8 mouse cellular contexts compared by ENCODE assay signal in the genomic region with DNA sequence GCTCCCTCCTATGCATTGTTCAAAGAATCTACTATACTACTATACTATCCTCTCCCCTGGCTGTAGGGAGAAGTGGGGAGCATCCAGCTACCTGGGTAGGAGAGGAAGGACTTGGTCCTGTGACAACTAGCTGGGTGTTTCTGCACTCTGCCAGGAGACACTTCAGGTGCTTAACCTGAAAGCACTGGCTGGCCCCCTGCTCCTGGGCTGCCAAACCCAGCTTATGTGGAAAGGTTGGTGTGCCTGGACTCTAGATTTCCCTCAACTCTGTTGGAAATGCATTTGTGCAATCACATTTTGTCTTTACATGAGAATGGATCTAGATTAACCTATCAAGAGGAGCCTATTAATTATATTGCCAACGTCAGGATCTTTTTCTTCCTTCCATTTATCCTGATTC. TPM values are rescaled to one million over a fixed set of nuclear protein-coding genes. Genes with fewer than 3 reads are reported as not detected.
A peak's percentile ranks its signal among the peaks of the same experiment; 100 is the strongest.
DNase-seq lines count a peak whose midpoint lies in the region; ATAC-seq and TF ChIP-seq lines count a peak whose summit lies in the region.

No protein-coding gene starts in this region.

- WGBS in cerebellum, adult 2 months, result 86% methylated on average over 1 of the region's 1 CpGs
- WGBS in lung, embryonic 16.5 days, result 68% methylated on average over 1 of the region's 1 CpGs
- WGBS in limb, embryonic 14.5 days, result 64% methylated on average over 1 of the region's 1 CpGs
- WGBS in stomach, embryonic 14.5 days, result 63% methylated on average over 1 of the region's 1 CpGs

- ATAC-seq in lung, embryonic 16.5 days (ENCODE audit: low read depth), result no peak
- no peak for ATAC-seq in limb, embryonic 14.5 days (ENCODE audit: low FRiP score, low read depth)
- ATAC-seq in stomach, embryonic 14.5 days (ENCODE audit: insufficient number of reproducible peaks, insufficient read depth, low FRiP score, low read depth), result no peak

- peak overlapping the region; percentile 82; the same call in 1 of the 2 replicates for H3K27ac ChIP-seq in cerebellum, adult 2 months (ENCODE audit: insufficient read depth, low read length)
- peak overlapping the region; percentile 91; the same call in 1 of the 2 replicates for H3K27ac ChIP-seq in lung, embryonic 16.5 days (ENCODE audit: low read length)
- peak overlapping the region; percentile 85; the same call in 1 of the 2 replicates for H3K27ac ChIP-seq in limb, embryonic 14.5 days (replicated peaks; ENCODE audit: low read depth, low read length)
- 0 out of 2 replicates have a peak overlapping the region, but pooled peaks have one; percentile 92 for H3K27ac ChIP-seq in stomach, embryonic 14.5 days (ENCODE audit: low read length)

- no peak for TF ChIP-seq POLR2A in cerebellum, adult 2 months (IDR thresholded peaks at IDR 0.05; ENCODE audit: borderline replicate concordance, insufficient read depth, low read length)
- no peak for TF ChIP-seq POLR2A in limb, embryonic 14.5 days (IDR thresholded peaks at IDR 0.05; ENCODE audit: borderline replicate concordance, extremely low read depth, insufficient read depth, insufficient read length)

- no peaks in the 10 kb centered on the region for H3K9me3 ChIP-seq in lung, embryonic 16.5 days (ENCODE audit: control insufficient read depth, low read length)
- H3K9me3 ChIP-seq in limb, embryonic 14.5 days (ENCODE audit: control insufficient read depth, low read length), result no peaks in the 10 kb centered on the region
- H3K9me3 ChIP-seq in stomach, embryonic 14.5 days (ENCODE audit: control insufficient read depth, low read depth, low read length), result no peaks in the 10 kb centered on the region

- peak overlapping the region; percentile 85 for H3K4me2 ChIP-seq in lung, embryonic 16.5 days (ENCODE audit: low read depth, low read length)
- peak overlapping the region; percentile 88 for H3K4me2 ChIP-seq in limb, embryonic 14.5 days (replicated peaks; ENCODE audit: low read depth, low read length, severe bottlenecking)
- H3K4me2 ChIP-seq in stomach, embryonic 14.5 days (replicated peaks; ENCODE audit: low read depth, low read length), result peak overlapping the region; percentile 79

- H3K9ac ChIP-seq in lung, embryonic 16.5 days (ENCODE audit: low read length), result peak overlapping the region; percentile 92
- peak overlapping the region; percentile 90 for H3K9ac ChIP-seq in limb, embryonic 14.5 days (ENCODE audit: low read depth, low read length, severe bottlenecking)
- no peak overlapping the region; the same call in 1 of the 2 replicates for H3K9ac ChIP-seq in stomach, embryonic 14.5 days (replicated peaks; ENCODE audit: low read depth, low read length)

- DNase-seq in cerebellum, adult 2 months, result no peak
- no peak for DNase-seq in cerebellum, postnatal 14 days
- DNase-seq in lung, postnatal 36 days, result no peak
- DNase-seq in limb, embryonic 14.5 days (ENCODE audit: low spot score), result no peak
- no peak for DNase-seq in T-cell, adult 2 months (ENCODE audit: low spot score)
- DNase-seq in cerebellum, adult 9-10 months, result no peak

- peak overlapping the region; percentile 68 for H3K4me3 ChIP-seq in cerebellum, adult 2 months (replicated peaks; ENCODE audit: insufficient read depth, low read depth, low read length)
- H3K4me3 ChIP-seq in lung, embryonic 16.5 days (ENCODE audit: low read length), result peak overlapping the region; percentile 82; the same call in 1 of the 2 replicates
- H3K4me3 ChIP-seq in limb, embryonic 14.5 days (replicated peaks; ENCODE audit: low read length), result peak overlapping the region; percentile 75
- peak overlapping the region; percentile 75 for H3K4me3 ChIP-seq in stomach, embryonic 14.5 days (ENCODE audit: low read depth, low read length)

- no peaks in the 10 kb centered on the region for H3K27me3 ChIP-seq in cerebellum, adult 2 months (ENCODE audit: control insufficient read depth, insufficient read depth, low read length)
- H3K27me3 ChIP-seq in lung, embryonic 16.5 days (ENCODE audit: control insufficient read depth, insufficient read depth, low read depth, low read length), result no peaks in the 10 kb centered on the region; the same call in 1 of the 2 replicates
- H3K27me3 ChIP-seq in limb, embryonic 14.5 days (ENCODE audit: control insufficient read depth, insufficient read depth, low read length), result no peaks in the 10 kb centered on the region
- no peaks in the 10 kb centered on the region for H3K27me3 ChIP-seq in stomach, embryonic 14.5 days (ENCODE audit: control insufficient read depth, insufficient read depth, low read length)

- H3K36me3 ChIP-seq in lung, embryonic 16.5 days (ENCODE audit: control insufficient read depth, insufficient read depth, low read length), result no peaks in the 10 kb centered on the region
- peaks cover 9% of the 10 kb centered on the region; the same call in 1 of the 2 replicates for H3K36me3 ChIP-seq in limb, embryonic 14.5 days (ENCODE audit: control insufficient read depth, insufficient read depth, low read length)
- H3K36me3 ChIP-seq in stomach, embryonic 14.5 days (ENCODE audit: control insufficient read depth, insufficient read depth, low read length), result no peaks in the 10 kb centered on the region

- TF ChIP-seq CTCF in cerebellum, adult 2 months (IDR thresholded peaks at IDR 0.05; ENCODE audit: borderline replicate concordance, insufficient read depth, low read depth, low read length), result no peak

- peaks cover 26% of the 10 kb centered on the region for H3K4me1 ChIP-seq in cerebellum, adult 2 months (ENCODE audit: control insufficient read depth, insufficient read depth, low read length)
- peaks cover 26% of the 10 kb centered on the region for H3K4me1 ChIP-seq in lung, embryonic 16.5 days (replicated peaks; ENCODE audit: control insufficient read depth, insufficient read depth, low read length)
- H3K4me1 ChIP-seq in limb, embryonic 14.5 days (ENCODE audit: control insufficient read depth, insufficient read depth, low read length), result peaks cover 19% of the 10 kb centered on the region
- H3K4me1 ChIP-seq in stomach, embryonic 14.5 days (ENCODE audit: control insufficient read depth, insufficient read depth, low read length), result peaks cover 27% of the 10 kb centered on the region

RNA-seq across cellular contexts. Expression of gene Csf1, which starts 0.5 kb away (rescaled TPM):
- 18.3 and 20.9 TPM in 2 replicates for polyA plus RNA-seq in cerebellum, adult 2 months (2012; rRNA removed)
- 9.6 and 9.8 TPM in 2 replicates for polyA plus RNA-seq in lung, embryonic 16.5 days (2015; fragmentation: Nextera tagmentation; extraction: Ambion mirVana)
- polyA plus RNA-seq in limb, embryonic 14.5 days (2012; rRNA removed), result 14.9 and 16.3 TPM in 2 replicates
- polyA plus RNA-seq in limb, embryonic 14.5 days (2014; fragmentation: Nextera tagmentation; extraction: Ambion mirVana), result 12.7 and 13.6 TPM in 2 replicates
- polyA plus RNA-seq in stomach, embryonic 14.5 days (2014; fragmentation: Nextera tagmentation; extraction: Ambion mirVana), result 11.0 and 14.0 TPM in 2 replicates
